Mouse (Mus musculus) kidney, adult 2 months (tissue): Measurements from ENCODE around the gene Sult2b1.

Experiments used
- CTCF ChIP-seq: fragments of 200-500 bp; conservative IDR thresholded peaks from 2 replicates; pipeline ENCODE4 v1.5.1; 2011; ENCODE audit warnings: low read depth, mild to moderate bottlenecking, control low read depth, low read length, moderate library complexity, mixed read lengths; ENCODE audit not compliant: insufficient read depth, insufficient read length
- POLR2A ChIP-seq: fragments of 200-500 bp; IDR thresholded peaks from one replicate; pipeline ENCODE4 v1.6.1; 2011; ENCODE audit warnings: low read depth, low read length, control low read depth

DNA sequence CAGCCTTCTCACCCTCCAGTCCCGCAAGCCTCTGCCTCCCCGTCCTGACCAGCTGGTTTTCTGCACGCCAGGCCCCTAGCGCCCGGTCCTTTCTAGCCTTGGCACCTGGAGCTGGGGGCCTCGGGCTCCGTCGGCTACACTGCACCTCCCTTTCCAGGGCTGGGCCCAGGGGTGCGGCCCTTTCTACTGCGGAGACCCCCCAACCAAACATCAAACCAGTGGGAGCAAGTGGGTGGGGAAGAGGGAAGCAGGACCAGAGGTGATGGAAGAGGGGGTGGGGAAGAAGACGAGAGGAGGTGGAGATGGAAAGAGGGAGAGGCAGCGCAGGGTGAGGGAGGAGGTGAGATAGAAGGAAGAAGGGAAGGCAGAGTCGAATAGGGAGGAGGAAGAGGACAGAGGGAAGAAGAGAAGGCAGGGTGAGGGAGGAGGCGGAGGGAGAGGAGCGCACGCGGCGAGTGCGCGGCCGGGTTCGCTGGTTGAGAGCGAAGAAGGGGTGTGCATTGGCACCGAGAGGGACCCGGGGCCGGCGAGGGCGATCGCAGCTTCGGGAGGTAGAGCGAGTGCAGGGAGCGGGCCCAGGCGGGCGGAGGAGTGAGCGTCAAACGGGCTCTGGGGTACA, 84.8 kb downstream of the Sult2b1 start, which contains the start of gene Car11:
- TF ChIP-seq CTCF, result no peak
- no peak for TF ChIP-seq POLR2A
